Mouse (Mus musculus): ENCODE measurements at regions not wholly inside any gene's neighbourhood (a gene's known extent, or its start where the extent isn't known, plus 50 kb on each side); places are given as distances from the start of the nearest gene placed in this dataset.
"Not testable (repeated sequence)": the region's sequence is repeated elsewhere in the genome, so short reads cannot be mapped to it uniquely, and the experiment has no call there.

- no peak for DNase-seq (ENCODE audit: low spot score)
Measured at GRCm38 (mm10) chr7:73198069-73198468, 177.2 kb upstream of the Rgma start.

DNA sequence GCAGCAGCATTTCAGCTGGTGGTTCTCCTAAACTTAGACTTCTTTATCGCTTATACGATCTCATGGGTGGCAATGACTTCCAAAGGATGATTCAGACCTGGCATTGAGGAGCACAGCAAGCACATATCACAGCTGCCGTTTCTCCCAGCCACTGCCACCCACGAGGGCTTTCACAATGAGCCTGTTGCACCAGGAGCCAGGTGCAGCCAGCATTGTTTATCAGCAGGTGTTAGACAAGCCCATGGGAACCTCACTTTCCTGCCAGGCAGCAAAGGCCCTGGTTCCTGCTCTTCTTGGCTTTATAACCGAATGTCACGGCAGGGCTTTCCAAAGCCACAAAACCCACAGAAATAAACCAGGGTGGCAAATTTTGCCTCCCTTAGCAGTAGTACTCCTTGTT lies 175.3 kb upstream of the Rgma start:
- no peak for DNase-seq (ENCODE audit: low spot score)

DNA sequence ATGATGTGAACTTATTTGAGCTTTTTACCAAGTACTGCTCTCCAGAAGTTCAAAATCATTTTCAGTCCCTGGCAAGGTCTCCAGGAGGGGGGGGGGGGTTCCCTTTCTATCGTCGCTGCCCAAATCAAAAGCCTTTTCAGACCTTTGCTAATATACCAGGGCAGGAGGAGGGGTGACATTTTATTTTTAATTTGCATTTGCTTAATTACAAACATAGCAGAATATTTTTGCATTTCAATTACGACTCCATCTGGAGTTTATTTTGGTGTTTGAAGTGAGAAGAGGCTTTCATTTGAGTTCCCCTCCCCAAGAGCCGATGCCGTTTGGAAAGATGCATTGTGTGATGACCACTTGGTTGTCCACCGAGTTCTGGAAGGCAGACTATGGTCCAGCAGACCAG lies 174.0 kb upstream of the Rgma start:
- no peak for DNase-seq (ENCODE audit: low spot score)

DNA sequence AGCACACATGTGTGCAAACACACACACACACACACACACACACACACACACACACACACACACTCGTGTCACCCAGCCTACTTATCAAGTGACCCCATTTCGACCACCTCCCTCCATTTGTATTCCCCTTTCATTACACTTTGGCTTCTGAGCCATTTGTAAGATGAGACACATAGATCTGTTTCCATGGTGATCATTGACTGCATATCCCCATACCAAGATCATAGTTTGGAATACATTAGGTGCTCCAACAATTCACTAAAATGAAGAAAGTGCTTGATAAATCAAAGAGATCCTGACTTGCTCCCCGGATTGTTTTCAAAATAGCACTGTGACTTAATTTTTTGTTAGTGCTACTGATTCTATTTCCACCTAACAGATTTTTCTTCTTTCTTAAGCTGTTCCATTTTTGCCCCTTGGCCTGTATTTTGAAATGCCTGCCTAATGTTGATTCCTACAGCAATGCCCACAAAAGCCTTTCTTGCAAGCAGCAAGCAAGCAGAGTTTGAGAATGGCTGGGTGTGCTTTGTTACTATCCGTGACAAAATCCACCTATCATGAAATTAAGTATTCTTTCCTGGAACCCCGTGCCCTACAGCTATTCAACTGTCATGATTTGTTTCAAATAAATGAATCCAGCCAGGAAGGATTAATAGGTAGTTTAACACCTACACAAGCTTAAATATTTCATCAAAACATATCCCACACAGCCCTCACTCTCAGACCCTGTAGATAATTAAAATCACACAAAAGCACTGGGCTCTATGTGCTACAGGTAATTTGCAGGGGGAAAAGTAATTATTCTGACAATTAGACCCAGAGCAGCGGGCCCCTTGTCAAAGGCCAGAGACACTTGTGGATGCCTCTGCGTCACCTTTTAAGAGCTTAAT lies 168.1 kb upstream of the Rgma start:
- DNase-seq (ENCODE audit: low spot score) = no peak

DNA sequence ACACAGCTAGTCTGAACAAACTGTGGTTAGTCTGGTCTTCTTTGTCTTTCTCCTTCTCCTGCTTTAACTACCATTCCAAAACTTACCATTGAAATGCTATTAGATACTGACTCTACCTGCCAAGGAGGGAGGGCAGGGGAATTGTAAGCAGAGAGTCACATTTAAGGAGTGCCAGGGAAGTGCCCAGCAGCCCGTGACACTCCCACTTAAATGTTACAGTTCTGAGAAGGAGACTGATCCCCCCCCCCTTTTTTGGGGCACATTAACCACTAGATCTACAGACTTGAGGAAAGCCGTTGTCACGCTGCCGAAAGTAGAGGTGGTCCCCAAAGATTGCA lies 166.9 kb upstream of the Rgma start:
- no peak for DNase-seq (ENCODE audit: low spot score)

DNA sequence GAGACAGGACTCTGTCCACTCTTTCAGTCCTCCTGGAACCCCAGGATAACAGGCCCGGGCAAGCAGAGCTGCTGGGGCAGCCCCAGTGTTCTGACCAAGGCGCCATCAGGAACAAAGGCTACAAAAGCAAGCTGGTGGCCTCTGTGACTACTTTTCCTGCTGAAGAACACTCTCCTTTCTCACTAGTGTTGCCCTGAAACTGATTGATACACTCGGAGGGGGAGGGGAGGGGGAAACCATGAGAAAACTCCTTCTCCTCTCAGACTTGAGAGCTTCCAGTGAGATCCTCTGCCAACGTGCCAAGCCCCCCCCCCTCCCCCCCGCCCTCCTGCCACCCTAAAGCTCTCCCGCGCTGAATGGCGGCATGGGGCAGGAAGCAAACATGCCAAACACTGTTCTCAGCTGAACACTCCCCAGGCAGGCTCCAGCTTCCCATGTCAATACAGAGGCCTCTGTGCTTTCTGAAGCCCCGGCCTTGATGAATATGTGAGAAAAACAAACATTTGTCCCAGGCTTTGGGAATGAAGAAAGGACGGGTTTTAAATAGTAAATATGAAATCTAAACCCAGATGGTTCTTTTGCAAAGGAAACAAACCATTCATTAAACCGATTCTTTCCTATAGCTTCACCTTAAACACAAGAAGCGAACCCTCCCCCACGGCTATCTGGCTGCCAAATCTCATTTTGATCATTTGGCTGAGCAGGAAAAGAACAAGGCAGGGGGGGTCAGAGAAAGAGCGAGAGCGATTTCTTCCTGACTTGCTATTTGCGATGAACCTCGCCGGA lies 166.3 kb upstream of the Rgma start:
- no peak for DNase-seq (ENCODE audit: low spot score)

- no peak for DNase-seq (ENCODE audit: low spot score)
Measured at GRCm38 (mm10) chr7:73210078-73210477, 165.2 kb upstream of the Rgma start.

GRCm38 (mm10) chr7:73222237-73222915 lies 152.9 kb upstream of the Rgma start:
- DNase-seq (ENCODE audit: low spot score) = no peak

DNA sequence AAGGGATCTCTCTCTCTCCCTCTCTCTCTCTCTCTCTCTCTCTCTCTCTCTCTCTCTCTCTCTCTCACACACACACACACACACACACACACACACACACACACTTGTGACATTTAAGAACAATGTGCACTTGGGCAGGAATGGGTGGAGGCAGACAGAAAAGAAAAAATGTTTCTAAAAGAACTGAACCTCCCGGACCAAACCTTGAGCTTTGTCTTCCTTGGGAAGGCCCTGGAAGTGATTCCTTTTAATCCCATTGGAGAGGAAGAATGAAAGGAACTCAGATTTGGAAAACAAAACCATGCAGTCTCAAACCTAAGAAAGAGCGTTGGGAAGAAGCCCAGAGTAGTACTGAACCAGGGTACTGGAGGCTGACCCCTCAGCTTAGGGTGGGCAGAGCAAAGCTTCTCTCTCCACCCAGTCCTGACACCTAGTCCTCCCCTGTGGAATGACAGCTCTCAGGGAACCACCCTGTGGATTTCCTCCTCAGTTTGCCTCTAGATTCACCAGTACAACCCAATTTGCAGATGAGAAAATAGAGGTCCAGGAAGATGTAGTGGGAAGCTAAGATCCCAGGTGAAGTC lies 152.3 kb upstream of the Rgma start:
- no peak for DNase-seq (ENCODE audit: low spot score)

DNA sequence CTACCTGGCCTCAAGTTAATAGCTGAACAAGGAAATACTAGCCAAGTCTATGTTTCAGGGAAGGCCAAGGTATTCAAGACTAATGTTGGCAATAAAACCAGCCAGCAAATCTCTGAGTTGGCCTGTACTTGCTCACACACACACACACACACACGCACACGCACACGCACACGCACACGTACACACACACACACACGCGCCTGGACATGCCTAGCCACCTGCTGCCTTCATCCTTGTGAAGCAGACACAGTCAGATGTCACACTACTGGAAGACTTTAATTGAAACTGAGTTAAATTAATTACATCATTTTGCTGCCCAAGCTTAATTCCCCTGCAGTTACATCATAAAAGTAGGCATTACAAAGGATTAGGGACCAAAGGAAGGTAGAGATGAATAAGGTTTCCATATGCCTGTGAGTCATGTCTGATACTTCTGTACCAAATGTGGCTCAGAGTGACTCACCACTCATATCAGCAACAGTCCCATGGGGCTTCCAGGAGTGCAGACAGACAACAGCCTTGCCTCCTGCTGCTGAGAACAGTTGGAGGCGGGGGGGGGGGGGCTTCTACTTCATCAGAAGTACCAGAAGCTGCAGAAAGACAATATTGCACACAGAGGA lies 141.7 kb upstream of the Rgma start:
- no peak for DNase-seq (ENCODE audit: low spot score)

DNA sequence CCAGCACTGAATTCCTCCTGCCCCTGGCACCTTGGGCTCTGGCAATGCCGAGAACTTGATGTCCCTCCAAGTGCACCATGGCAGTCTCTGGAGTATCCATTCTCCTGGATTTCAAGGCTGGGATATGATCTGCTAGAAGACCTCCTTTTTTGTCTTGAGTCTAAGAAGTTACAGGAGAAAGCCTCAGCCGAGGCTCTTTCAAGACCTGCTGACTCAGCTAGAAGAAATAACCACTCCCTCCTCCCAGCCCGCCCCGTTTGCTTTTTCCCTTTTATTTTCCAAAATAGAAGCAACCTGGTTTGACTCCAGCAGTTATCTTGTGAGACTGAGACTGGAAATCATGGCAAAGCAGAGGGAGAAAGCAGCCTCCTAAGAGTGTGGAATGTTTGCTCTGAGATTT lies 136.8 kb upstream of the Rgma start:
- no peak for DNase-seq (ENCODE audit: low spot score)

GRCm38 (mm10) chr7:73243591-73244355 lies 131.5 kb upstream of the Rgma start:
- no peak for DNase-seq (ENCODE audit: low spot score)

DNA sequence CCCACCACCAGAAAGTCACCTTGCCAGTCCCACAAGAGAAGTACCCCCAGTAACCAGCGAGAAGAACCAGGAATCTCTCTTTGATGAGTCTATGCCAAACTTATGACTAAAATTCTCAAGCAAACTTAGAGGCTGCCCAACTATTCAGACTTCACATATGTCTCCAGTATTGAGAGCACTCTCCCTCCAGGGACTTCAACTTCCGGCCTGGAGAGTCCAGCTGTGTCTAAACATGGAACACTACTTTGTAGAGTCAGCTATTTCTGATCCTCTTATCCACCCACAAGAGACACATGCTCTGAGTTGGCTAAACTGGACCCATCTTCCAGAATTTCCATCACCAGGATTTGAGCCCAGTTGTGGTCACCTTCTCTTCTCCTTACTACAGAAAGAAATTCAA lies 129.9 kb upstream of the Rgma start:
- DNase-seq (ENCODE audit: low spot score) = no peak

DNA sequence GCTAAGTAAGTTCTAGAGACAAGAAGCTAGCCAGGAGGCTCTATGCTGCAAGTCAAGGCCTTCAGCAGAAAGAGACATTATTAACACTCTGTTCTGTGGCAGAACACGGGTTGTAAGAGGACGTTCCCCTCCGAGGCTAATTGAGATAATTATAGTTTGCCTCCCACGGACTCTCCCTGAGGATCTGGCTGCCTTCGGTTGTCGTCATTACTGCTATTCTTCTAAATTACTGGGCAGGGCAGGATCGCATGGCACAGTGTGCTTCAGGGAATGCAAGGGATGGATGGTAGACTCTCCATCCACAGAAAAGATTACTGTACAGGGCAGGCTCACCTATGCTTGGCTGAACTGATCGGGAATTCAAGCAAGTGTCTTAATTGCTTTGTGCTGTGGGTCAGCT lies 124.7 kb upstream of the Rgma start:
- no peak for DNase-seq (ENCODE audit: low spot score)

DNA sequence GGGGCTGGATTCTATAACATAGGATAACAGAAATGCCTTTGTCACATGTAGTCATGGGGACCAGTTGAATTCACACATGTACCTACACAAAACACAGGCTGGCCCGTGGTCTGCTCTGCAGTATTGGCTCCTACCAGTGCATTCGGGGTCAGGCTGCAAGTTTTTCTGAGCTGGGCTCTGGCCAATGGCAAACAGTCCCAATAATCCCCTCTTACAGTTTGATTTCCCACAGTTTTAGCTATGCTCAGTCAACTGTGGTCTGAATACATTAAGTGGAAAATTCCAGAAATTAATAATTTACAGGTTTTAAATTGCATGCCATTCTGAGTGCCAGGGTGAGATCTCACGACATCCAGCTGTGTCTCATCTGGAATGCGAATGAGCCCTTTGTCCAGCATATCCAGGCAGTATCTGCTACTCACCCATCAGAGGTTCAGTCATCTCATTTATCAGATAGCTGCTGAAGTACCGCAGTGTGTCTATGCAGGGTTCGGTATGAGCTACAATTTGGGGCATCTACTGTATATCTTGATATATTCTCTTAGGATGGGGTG lies 124.0 kb upstream of the Rgma start:
- DNase-seq (ENCODE audit: low spot score) = no peak

DNA sequence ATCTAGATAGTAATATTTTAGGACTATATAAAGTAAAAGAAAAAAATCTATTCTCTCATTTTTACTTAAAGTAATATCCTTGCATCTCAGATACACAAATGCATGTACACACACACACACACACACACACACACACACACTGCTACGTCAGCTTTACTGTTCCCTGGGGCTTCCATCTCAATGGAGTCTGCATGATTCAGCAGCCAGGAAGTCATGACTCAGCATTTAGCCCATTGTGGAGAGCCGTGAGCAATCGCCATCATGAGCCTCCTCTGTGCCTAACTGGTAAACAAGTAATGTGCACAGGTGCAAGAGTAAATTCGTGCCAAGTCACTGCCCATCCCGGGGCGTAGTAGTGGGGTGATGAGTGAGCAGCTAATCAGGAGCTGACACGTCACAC lies 120.3 kb upstream of the Rgma start:
- not testable (repeated sequence) for DNase-seq (ENCODE audit: low spot score)

DNA sequence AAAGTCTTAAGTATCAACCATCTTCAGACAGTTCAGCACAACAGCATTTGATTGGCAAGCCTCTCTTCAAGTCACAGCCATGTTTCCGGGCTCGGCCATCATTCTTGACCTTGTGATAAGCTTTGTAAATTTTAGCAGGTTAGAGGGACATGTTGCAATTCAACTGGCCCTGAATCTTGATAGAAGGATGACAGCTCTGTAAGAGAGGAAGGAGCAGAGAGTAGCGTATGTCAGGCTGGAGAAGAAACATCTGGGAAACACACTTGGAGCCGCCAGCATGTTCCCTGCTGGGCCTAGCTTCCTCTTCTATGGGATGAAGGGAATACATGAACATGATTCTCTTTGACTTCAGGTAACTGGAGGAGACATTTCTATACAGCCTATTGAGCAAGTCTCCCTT lies 115.2 kb upstream of the Rgma start:
- no peak for DNase-seq (ENCODE audit: low spot score)

DNA sequence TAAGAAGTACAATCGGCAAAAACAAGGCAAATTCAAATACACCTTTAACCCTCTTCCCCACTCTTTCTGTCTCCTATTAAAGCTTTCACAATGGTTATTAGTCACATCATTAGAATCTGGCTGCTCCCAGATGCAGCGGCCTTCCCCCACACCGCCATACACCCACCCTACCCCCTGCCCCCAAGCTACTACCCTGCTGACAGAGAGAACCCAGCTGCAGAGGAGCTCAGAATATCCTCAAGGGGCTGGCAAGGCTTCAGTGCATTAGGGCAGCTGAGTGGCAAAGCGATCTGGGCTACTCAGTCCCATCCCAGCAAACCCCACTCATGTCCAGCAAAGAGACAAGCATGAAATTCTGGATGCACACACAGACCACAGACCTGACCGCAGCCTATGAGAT lies 113.6 kb upstream of the Rgma start:
- no peak for DNase-seq (ENCODE audit: low spot score)

- DNase-seq (ENCODE audit: low spot score) = no peak
Measured at GRCm38 (mm10) chr7:73262526-73262925, 112.8 kb upstream of the Rgma start.

DNA sequence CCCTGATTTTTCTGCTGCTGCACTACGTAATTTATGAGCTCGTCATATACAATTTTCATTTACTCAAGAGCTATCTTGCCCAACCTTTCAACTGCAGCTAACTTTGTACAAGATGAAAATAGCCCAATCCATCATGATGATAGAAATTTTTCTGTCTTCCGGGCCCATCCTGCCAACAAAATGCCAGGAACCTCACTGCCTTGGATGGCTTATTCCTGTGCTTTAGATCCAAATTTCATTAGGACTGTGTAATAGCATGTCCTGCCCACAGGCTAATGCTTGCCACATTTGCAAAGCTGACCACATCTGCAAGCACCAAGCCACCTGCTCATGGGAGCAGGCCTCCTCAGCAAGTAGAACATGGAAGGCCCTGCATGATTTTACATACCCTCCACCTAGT lies 105.7 kb upstream of the Rgma start:
- DNase-seq (ENCODE audit: low spot score) = no peak

- no peak for DNase-seq (ENCODE audit: low spot score)
Measured at GRCm38 (mm10) chr7:73272787-73273186, 102.5 kb upstream of the Rgma start.

Data from urinary bladder, postnatal 10 days (tissue).